Comparison of ENCODE assay signal across 9 mouse cellular contexts in the genomic region with DNA sequence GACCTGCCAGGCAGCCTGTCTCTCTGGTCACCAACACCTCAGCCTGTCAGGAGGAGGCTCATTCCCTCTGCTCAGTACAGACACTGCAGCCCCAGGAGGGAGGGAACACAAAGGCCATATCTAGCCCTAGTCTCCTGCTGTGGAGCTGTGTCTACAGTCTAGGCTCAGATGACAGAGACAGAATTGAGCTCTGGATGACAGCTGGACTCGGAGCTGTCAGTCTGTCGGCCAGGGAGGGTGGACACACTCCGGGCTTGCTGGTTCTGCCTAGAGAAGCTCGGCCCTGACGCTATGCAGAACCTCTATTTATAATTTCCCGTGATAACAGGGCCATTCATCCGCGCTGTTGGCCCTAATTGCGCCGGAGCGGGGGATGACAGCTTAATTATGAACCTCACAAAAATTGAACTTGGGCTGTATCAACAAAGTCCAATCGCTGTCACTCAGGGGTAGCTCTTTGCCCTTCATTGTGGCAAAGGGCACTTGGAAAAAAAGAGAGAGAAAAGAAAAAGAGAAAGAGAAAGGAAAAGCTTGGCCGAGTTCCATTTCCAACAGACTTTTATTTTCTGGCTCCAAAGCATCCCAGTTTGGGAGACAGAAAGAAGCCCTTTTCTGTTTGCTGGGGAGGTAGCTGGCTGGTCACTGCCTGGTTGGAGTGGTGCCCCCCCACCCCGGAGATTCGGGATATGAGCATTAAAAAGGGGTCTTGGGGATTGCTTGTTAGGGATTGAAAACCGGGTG. TPM values are rescaled to one million over a fixed set of nuclear protein-coding genes. Genes with fewer than 3 reads are reported as not detected.
DNase-seq lines count a peak whose midpoint lies in the region; ATAC-seq and TF ChIP-seq lines count a peak whose summit lies in the region.
"Had no signal": no experiment of that assay in that cellular context is flagged by ENCODE, and none has a peak within 500 bp of the region (broad histone marks: within the 10 kb centered on the region; RNA-seq: fewer than 3 reads in every experiment).

No protein-coding gene starts in this region.

- no peaks in the 10 kb centered on the region for H3K36me3 ChIP-seq in liver, postnatal 0 days (replicated peaks; ENCODE audit: insufficient read depth, low read length)
- H3K36me3 ChIP-seq in liver, embryonic 11.5 days (ENCODE audit: control insufficient read depth, insufficient read depth, low read length), result no peaks in the 10 kb centered on the region
- no peaks in the 10 kb centered on the region for H3K36me3 ChIP-seq in forebrain, embryonic 16.5 days (ENCODE audit: control insufficient read depth, insufficient read depth)
- no peaks in the 10 kb centered on the region for H3K36me3 ChIP-seq in hindbrain, embryonic 16.5 days (ENCODE audit: control insufficient read depth, insufficient read depth, low read length)
- no peaks in the 10 kb centered on the region for H3K36me3 ChIP-seq in neural tube, embryonic 15.5 days

- no peak overlapping the region for H3K4me2 ChIP-seq in liver, postnatal 0 days (ENCODE audit: low read depth, low read length)
- H3K4me2 ChIP-seq in liver, embryonic 11.5 days, result no peak overlapping the region
- H3K4me2 ChIP-seq in forebrain, embryonic 16.5 days (ENCODE audit: low read length), result peak overlapping the region; percentile 16
- peak overlapping the region; percentile 0; the same call in 1 of the 2 replicates for H3K4me2 ChIP-seq in hindbrain, embryonic 16.5 days (ENCODE audit: low read length)
- H3K4me2 ChIP-seq in neural tube, embryonic 15.5 days, result 0 out of 2 replicates have a peak overlapping the region, but pooled peaks have one; percentile 15

- no peak overlapping the region for H3K9ac ChIP-seq in liver, postnatal 0 days (replicated peaks)
- no peak overlapping the region for H3K9ac ChIP-seq in liver, embryonic 11.5 days (ENCODE audit: low read depth, low read length)
- 0 out of 2 replicates have a peak overlapping the region, but pooled peaks have one; percentile 8 for H3K9ac ChIP-seq in forebrain, embryonic 16.5 days (replicated peaks; ENCODE audit: low read depth, low read length)
- H3K9ac ChIP-seq in hindbrain, embryonic 16.5 days (ENCODE audit: low read depth, low read length), result peak overlapping the region; percentile 17; the same call in 1 of the 2 replicates
- peak overlapping the region; percentile 4; the same call in 1 of the 2 replicates for H3K9ac ChIP-seq in neural tube, embryonic 15.5 days (replicated peaks)

- no peak for TF ChIP-seq CTCF in liver, postnatal 0 days (IDR thresholded peaks at IDR 0.05; ENCODE audit: low read depth)

- peak; percentile 14 for DNase-seq in liver, postnatal 0 days
- DNase-seq in liver, embryonic 11.5 days (ENCODE audit: low spot score), result no peak
- DNase-seq in embryo, embryonic 10.5 days (ENCODE audit: low spot score), result no peak
- DNase-seq in spleen, postnatal 14 days (ENCODE audit: low spot score in 2 of 2), result no peak

- WGBS in liver, postnatal 0 days (ENCODE audit: insufficient replicate concordance), result 60% methylated on average over 16 of the region's 16 CpGs
- WGBS in liver, embryonic 11.5 days, result 55% methylated on average over 16 of the region's 16 CpGs
- 11% methylated on average over 16 of the region's 16 CpGs for WGBS in forebrain, embryonic 16.5 days
- WGBS in hindbrain, embryonic 16.5 days, result 26% methylated on average over 16 of the region's 16 CpGs
- WGBS in neural tube, embryonic 15.5 days, result 50% methylated on average over 16 of the region's 16 CpGs

- ATAC-seq in liver, postnatal 0 days, result no peak
- ATAC-seq in liver, embryonic 11.5 days (replicated peaks; ENCODE audit: low FRiP score), result no peak
- ATAC-seq in forebrain, embryonic 16.5 days, result peak; percentile 73
- ATAC-seq in hindbrain, embryonic 16.5 days, result no peak
- ATAC-seq in neural tube, embryonic 15.5 days (ENCODE audit: low FRiP score), result no peak
- ATAC-seq in cerebellum, adult (ENCODE audit: insufficient number of reproducible peaks, low FRiP score, low TSS enrichment), result no peak

- H3K4me3 ChIP-seq in liver, postnatal 0 days (ENCODE audit: low read depth, low read length), result no peak overlapping the region
- H3K4me3 ChIP-seq in liver, embryonic 11.5 days (ENCODE audit: low read depth, low read length), result no peak overlapping the region
- H3K4me3 ChIP-seq in forebrain, embryonic 16.5 days (replicated peaks; ENCODE audit: low read length), result no peak overlapping the region
- no peak overlapping the region for H3K4me3 ChIP-seq in hindbrain, embryonic 16.5 days (ENCODE audit: low read length)
- no peak overlapping the region for H3K4me3 ChIP-seq in neural tube, embryonic 15.5 days (replicated peaks)
- H3K4me3 ChIP-seq: erythroblast, embryonic 14.5 days had no signal

- no peak overlapping the region for H3K27ac ChIP-seq in liver, postnatal 0 days (ENCODE audit: low read depth)
- no peak overlapping the region for H3K27ac ChIP-seq in liver, embryonic 11.5 days (ENCODE audit: low read depth, low read length)
- H3K27ac ChIP-seq in forebrain, embryonic 16.5 days (ENCODE audit: low read length), result peak overlapping the region; percentile 72
- H3K27ac ChIP-seq in hindbrain, embryonic 16.5 days (ENCODE audit: low read depth, low read length), result no peak overlapping the region
- H3K27ac ChIP-seq in neural tube, embryonic 15.5 days (replicated peaks), result no peak overlapping the region

- 0 out of 2 replicates have a peak, but pooled peaks cover 2% of the 10 kb centered on the region for H3K4me1 ChIP-seq in liver, postnatal 0 days (ENCODE audit: insufficient read depth)
- no peaks in the 10 kb centered on the region; the same call in 1 of the 2 replicates for H3K4me1 ChIP-seq in liver, embryonic 11.5 days (replicated peaks; ENCODE audit: control insufficient read depth, insufficient read depth, low read length)
- H3K4me1 ChIP-seq in forebrain, embryonic 16.5 days (replicated peaks; ENCODE audit: control insufficient read depth, insufficient read depth, low read length), result peaks cover 21% of the 10 kb centered on the region
- H3K4me1 ChIP-seq in hindbrain, embryonic 16.5 days (ENCODE audit: control insufficient read depth, insufficient read depth, low read depth, low read length), result peaks cover 6% of the 10 kb centered on the region
- H3K4me1 ChIP-seq in neural tube, embryonic 15.5 days, result peaks cover 23% of the 10 kb centered on the region

- no peak for TF ChIP-seq EP300 in liver, postnatal 0 days (IDR thresholded peaks at IDR 0.05; ENCODE audit: low read depth)

- no peaks in the 10 kb centered on the region for H3K9me3 ChIP-seq in liver, postnatal 0 days (ENCODE audit: low read length)
- H3K9me3 ChIP-seq in liver, embryonic 11.5 days (ENCODE audit: control insufficient read depth, low read length), result no peaks in the 10 kb centered on the region
- H3K9me3 ChIP-seq in forebrain, embryonic 16.5 days (ENCODE audit: control insufficient read depth, low read length), result no peaks in the 10 kb centered on the region
- no peaks in the 10 kb centered on the region for H3K9me3 ChIP-seq in hindbrain, embryonic 16.5 days (ENCODE audit: control insufficient read depth, low read length)
- no peaks in the 10 kb centered on the region for H3K9me3 ChIP-seq in neural tube, embryonic 15.5 days (replicated peaks)

- H3K27me3 ChIP-seq in liver, postnatal 0 days (ENCODE audit: insufficient read depth, low read length), result no peaks in the 10 kb centered on the region
- H3K27me3 ChIP-seq in liver, embryonic 11.5 days (replicated peaks; ENCODE audit: control insufficient read depth, insufficient read depth, low read length), result peaks cover 8% of the 10 kb centered on the region; the same call in 1 of the 2 replicates
- no peaks in the 10 kb centered on the region for H3K27me3 ChIP-seq in forebrain, embryonic 16.5 days (replicated peaks; ENCODE audit: control insufficient read depth, insufficient read depth, low read length)
- H3K27me3 ChIP-seq in hindbrain, embryonic 16.5 days (replicated peaks; ENCODE audit: control insufficient read depth, insufficient read depth, low read length), result 0 out of 2 replicates have a peak, but pooled peaks cover 4% of the 10 kb centered on the region
- H3K27me3 ChIP-seq in neural tube, embryonic 15.5 days (replicated peaks), result peaks cover 4% of the 10 kb centered on the region; the same call in 1 of the 2 replicates

RNA-seq across cellular contexts. Expression of a gene that starts 24.1 kb away (rescaled TPM):
- polyA plus RNA-seq in liver, postnatal 0 days (2015; fragmentation: Nextera tagmentation; extraction: Ambion mirVana), result 1.6 and 2.7 TPM in 2 replicates
- polyA plus RNA-seq in liver, embryonic 11.5 days (2014; fragmentation: Nextera tagmentation; extraction: Ambion mirVana), result 8.6 and 8.7 TPM in 2 replicates
- polyA plus RNA-seq in forebrain, embryonic 16.5 days (2015; fragmentation: Nextera tagmentation; extraction: Ambion mirVana), result 3.1 and 6.8 TPM in 2 replicates
- 2.6 and 3.6 TPM in 2 replicates for polyA plus RNA-seq in hindbrain, embryonic 16.5 days (2015; fragmentation: Nextera tagmentation; extraction: Ambion mirVana)
- polyA plus RNA-seq in neural tube, embryonic 15.5 days (2015; fragmentation: Nextera tagmentation; extraction: Ambion mirVana), result 2.3 and 3.5 TPM in 2 replicates

RNA-seq across cellular contexts. Expression of a gene that starts 40.0 kb away (rescaled TPM):
- 2.5 and 2.7 TPM in 2 replicates for polyA plus RNA-seq in liver, postnatal 0 days (2015; fragmentation: Nextera tagmentation; extraction: Ambion mirVana)
- 3.2 and 3.4 TPM in 2 replicates for polyA plus RNA-seq in liver, embryonic 11.5 days (2014; fragmentation: Nextera tagmentation; extraction: Ambion mirVana)
- polyA plus RNA-seq in forebrain, embryonic 16.5 days (2015; fragmentation: Nextera tagmentation; extraction: Ambion mirVana), result 16.2 and 19.7 TPM in 2 replicates
- polyA plus RNA-seq in hindbrain, embryonic 16.5 days (2015; fragmentation: Nextera tagmentation; extraction: Ambion mirVana), result 30.3 and 31.7 TPM in 2 replicates
- polyA plus RNA-seq in neural tube, embryonic 15.5 days (2015; fragmentation: Nextera tagmentation; extraction: Ambion mirVana), result 27.5 and 30.5 TPM in 2 replicates

RNA-seq across cellular contexts. Expression of a gene that starts 46.6 kb away (rescaled TPM):
- polyA plus RNA-seq in liver, postnatal 0 days (2015; fragmentation: Nextera tagmentation; extraction: Ambion mirVana), result 83.4 and 87.1 TPM in 2 replicates
- polyA plus RNA-seq in liver, embryonic 11.5 days (2014; fragmentation: Nextera tagmentation; extraction: Ambion mirVana), result 159 and 171 TPM in 2 replicates
- 137 and 138 TPM in 2 replicates for polyA plus RNA-seq in forebrain, embryonic 16.5 days (2015; fragmentation: Nextera tagmentation; extraction: Ambion mirVana)
- polyA plus RNA-seq in hindbrain, embryonic 16.5 days (2015; fragmentation: Nextera tagmentation; extraction: Ambion mirVana), result 140 and 150 TPM in 2 replicates
- polyA plus RNA-seq in neural tube, embryonic 15.5 days (2015; fragmentation: Nextera tagmentation; extraction: Ambion mirVana), result 141 and 152 TPM in 2 replicates

RNA-seq across cellular contexts. Expression of a gene that starts 48.0 kb away (rescaled TPM):
- polyA plus RNA-seq in liver, postnatal 0 days (2015; fragmentation: Nextera tagmentation; extraction: Ambion mirVana), result not detected in 2 replicates
- 1.0 and 2.1 TPM in 2 replicates for polyA plus RNA-seq in liver, embryonic 11.5 days (2014; fragmentation: Nextera tagmentation; extraction: Ambion mirVana)
- polyA plus RNA-seq in forebrain, embryonic 16.5 days (2015; fragmentation: Nextera tagmentation; extraction: Ambion mirVana), result not detected in 2 replicates
- polyA plus RNA-seq in hindbrain, embryonic 16.5 days (2015; fragmentation: Nextera tagmentation; extraction: Ambion mirVana), result not detected in 2 replicates
- polyA plus RNA-seq in neural tube, embryonic 15.5 days (2015; fragmentation: Nextera tagmentation; extraction: Ambion mirVana), result 0.13 TPM in 1 of 2 replicates, not detected in the other
- polyA plus RNA-seq: erythroblast, embryonic 14.5 days had no signal

RNA-seq across cellular contexts. Expression of a gene that starts 48.2 kb away (rescaled TPM):
- polyA plus RNA-seq in liver, postnatal 0 days (2015; fragmentation: Nextera tagmentation; extraction: Ambion mirVana), result 0.19 and 0.33 TPM in 2 replicates
- 1.4 and 1.6 TPM in 2 replicates for polyA plus RNA-seq in liver, embryonic 11.5 days (2014; fragmentation: Nextera tagmentation; extraction: Ambion mirVana)
- polyA plus RNA-seq in forebrain, embryonic 16.5 days (2015; fragmentation: Nextera tagmentation; extraction: Ambion mirVana), result 5.4 and 5.8 TPM in 2 replicates
- polyA plus RNA-seq in hindbrain, embryonic 16.5 days (2015; fragmentation: Nextera tagmentation; extraction: Ambion mirVana), result 2.5 and 4.9 TPM in 2 replicates
- polyA plus RNA-seq in neural tube, embryonic 15.5 days (2015; fragmentation: Nextera tagmentation; extraction: Ambion mirVana), result 3.7 and 3.8 TPM in 2 replicates

Comparison
In these comparisons a context has a peak if more than half of its experiments do, and no peak if none do; other contexts are left out.
1. H3K4me2 ChIP-seq: peak in forebrain, embryonic 16.5 days (single experiment), hindbrain, embryonic 16.5 days (single experiment) and neural tube, embryonic 15.5 days (single experiment); none in liver, postnatal 0 days (single experiment) and liver, embryonic 11.5 days (single experiment).
2. H3K9ac ChIP-seq: peak in forebrain, embryonic 16.5 days (single experiment), hindbrain, embryonic 16.5 days (single experiment) and neural tube, embryonic 15.5 days (single experiment); none in liver, postnatal 0 days (single experiment) and liver, embryonic 11.5 days (single experiment).